Mouse (Mus musculus) G1E (cell line): Measurements from ENCODE around the gene Plce1.

ENCODE experiments used
- CTCF ChIP-seq: IDR thresholded peaks from 2 replicates; pipeline ENCODE4 v1.5.1; 2012; ENCODE audit warnings: low read depth, low read length, inconsistent platforms, mixed read lengths
- GATA1 ChIP-seq: IDR thresholded peaks from 2 replicates; pipeline ENCODE4 v1.6.1; 2012; ENCODE audit warnings: borderline replicate concordance, low read length, inconsistent platforms, mixed read lengths
- GATA2 ChIP-seq: IDR thresholded peaks from 2 replicates; pipeline ENCODE4 v1.6.1; 2012; ENCODE audit warnings: low read depth, low read length, inconsistent platforms, borderline replicate concordance
- TAL1 ChIP-seq: conservative IDR thresholded peaks from 2 replicates; pipeline ENCODE4 v1.6.1; 2012; ENCODE audit warnings: low read depth, low read length, inconsistent platforms, mixed read lengths

GRCm38 (mm10) chr19:38527475-38527874 lies 46.6 kb downstream of the Plce1 start:
- no peak for TF ChIP-seq CTCF
- no peak for TF ChIP-seq GATA1
- TF ChIP-seq GATA2 = no peak
- TF ChIP-seq TAL1 = no peak
